Mouse (Mus musculus) adrenal gland, postnatal 14 days (tissue): ENCODE results near the gene Actl6b. TPM values are rescaled to one million over a fixed set of nuclear protein-coding genes. Genes with fewer than 3 reads are reported as not detected.

ENCODE experiments used
- DNase-seq: peaks from one replicate; pipeline ENCODE4 v3.0.0; 2021; ENCODE audit warnings: mixed read lengths
- total RNA-seq: library from RNA; stranded (reverse); gene quantifications from 2 replicates; pipeline ENCODE4 v1.2.3, GENCODE M21; 2021

The Actl6b gene
- total RNA-seq, 1 experiment from 2014 or later: 2.8 TPM

GRCm38 (mm10) chr5:137529221-137529995, 23.9 kb upstream of the Actl6b start:
- DNase-seq: no peak

DNA sequence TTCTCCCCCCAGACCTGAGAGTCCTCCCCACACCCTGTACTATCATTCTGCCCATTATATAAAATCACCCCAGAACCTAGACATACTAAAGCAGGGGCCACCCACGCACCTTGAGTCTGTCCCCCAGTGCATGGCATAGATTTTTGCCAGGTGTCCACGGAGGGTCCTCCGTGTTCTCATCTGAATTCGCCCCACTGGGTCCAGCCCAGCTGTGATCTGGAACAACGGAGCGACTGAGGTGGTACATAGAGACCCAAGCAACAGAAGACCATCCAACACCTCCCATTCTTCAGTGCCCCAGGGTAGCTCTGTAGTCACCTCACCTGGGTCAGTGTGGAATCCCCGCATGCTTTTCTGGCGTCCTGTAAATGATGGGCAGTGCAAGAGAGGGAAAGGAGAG, 23.2 kb upstream of the Actl6b start:
- no peak for DNase-seq

DNA sequence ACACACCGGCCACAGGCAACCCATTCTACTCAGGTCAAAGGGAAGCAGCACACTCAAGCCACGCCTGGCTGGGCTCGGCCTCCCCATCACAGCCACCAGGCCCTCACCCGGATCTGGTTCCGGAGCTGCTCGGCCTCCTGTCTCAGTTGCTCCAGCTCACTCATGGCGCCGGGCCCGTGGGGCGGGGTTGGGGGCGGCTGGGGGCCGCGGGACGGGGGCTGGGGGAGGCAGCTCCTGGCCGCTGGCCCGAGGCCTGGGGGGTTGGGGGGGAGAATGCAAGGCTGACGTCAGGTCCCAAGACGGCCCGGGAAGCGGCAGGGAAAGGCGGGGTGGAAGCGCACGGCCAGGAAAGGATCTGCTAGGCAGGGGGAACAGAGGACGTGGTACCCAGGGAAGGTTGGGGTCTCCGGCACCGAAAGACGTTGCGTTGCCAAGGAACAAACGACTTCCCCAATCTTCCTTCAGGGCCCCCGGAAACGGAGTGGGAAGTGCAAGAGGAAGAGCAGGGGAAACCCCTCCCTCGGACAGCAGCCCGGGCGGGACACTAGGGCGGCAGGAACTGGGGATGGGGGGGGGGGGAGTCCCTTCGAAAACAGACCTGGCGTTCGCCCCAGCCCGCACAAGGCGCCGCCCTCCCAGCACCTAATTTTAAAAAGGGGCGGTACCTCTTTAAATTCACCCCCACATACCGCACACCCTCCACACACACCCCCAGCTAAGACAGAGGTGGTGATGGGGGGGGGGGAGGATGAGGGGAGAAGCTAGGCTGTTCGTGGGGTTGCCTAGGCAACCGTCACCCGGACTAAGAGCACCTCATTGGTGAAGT, 22.5 kb upstream of the Actl6b start:
- peak; percentile 82 for DNase-seq

DNA sequence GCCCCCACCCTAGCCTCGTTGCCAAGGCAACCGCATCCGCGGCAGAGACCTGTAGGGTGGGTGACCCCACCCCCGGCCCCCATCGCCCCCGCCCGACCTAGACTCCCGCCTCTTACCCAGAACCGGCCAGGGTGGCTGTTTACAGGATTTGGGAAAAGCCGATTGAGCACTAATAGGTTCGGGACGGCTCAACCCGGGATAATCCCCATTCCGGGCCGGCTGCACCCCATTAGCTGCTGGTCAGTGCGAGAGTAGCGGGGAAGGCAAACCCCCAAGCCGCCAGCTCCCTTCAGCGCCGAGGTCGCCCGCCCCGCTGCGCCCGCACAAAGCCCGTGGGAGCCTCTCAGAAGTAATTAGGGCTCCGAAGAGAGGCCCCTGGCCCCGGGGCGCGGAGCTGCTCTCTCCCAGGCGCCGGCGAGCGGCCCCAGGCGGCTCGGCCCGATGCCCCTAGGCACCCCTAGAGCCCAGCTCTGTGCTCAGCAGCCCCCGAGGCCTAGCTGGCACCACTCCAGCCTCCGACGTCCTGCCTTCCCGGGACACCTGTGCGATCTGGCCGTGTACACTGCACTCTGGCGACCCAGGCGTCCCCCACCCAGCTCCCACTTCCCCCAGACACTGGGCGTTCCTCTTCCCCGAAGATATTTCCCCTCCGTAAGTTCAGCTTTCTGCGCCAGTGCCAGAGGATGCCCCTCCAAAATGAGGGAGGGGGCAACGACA, 21.7 kb upstream of the Actl6b start:
- DNase-seq: peak; percentile 82

DNA sequence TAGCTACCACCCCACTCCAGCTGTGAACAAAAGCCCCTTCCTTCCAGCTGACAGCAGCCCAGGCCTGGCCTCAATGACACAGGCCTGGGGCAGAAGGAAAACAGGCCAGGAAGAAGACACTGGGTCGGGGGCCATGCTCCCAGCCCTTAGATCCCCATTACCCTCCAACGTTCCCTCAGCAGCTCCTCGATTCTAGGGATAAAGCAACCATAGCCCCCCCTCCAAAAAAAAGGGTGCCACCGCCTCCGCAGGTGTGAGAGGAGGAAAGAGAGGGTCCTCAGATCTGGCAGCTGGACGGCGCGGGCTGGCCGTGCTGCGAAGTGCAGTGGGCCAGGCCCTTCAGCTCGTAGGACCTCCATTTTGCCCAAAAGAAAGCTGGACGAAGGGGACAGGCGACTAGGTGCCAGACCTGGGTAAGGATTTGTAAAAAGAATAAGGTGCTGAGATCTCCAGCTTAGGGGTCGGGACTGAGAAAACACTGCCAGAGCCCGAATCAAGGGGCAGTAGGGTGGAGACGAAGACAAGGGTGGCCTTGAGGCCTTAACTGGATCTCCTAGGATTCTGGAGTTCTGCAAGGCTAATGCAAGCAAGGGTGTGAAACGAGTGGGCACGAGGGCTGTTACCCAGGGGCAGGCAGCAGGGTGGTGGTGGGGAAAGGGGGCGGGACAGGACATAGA, 21.0 kb upstream of the Actl6b start:
- peak; percentile 51 for DNase-seq

- no peak for DNase-seq
Measured at GRCm38 (mm10) chr5:137532808-137533116, 20.6 kb upstream of the Actl6b start.

DNA sequence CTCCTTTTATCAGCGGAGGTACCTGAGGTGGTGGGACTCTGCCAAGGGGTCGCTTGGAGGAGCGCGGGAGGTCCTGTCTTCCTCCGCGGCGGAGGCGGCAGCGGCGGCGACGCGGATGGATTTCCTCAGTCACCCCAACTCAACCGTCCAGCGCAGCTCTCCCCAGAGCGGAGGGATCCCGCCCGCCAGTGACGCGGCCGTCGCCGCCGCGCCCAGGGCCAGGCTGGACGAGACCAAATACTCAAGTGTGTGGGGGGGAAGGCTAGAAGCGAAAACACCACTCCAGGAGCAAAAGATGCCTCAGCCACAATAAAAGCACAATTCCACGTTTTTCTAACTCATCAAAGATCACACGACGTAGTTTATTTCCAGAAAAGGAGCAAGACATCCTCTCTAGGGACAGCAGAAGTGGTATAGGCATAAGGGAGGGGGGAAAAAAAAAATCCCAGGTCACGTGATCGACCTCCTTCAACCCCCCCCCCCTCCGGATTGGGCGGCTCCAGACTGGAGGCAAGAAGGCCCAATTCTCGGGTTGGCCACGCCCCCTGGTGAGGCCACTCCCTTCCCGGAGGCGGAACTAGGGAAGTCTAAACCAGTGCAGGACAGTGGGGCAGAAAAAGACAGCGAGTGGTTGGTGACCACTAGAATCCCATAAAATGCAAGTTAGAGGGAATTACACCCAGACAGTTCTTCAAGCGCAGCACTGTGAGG, 20.0 kb upstream of the Actl6b start, which contains the start of the genes Epo and Gnb2:
Epo (minus strand) TSS at position 126 of the 711 bp plus-strand sequence.
Gnb2 (minus strand) TSS at position 394 of the 711 bp plus-strand sequence.
- peak; percentile 99 for DNase-seq

GRCm38 (mm10) chr5:137534762-137535161, 18.6 kb upstream of the Actl6b start:
- no peak for DNase-seq

GRCm38 (mm10) chr5:137535318-137535717, 18.0 kb upstream of the Actl6b start:
- no peak for DNase-seq

DNA sequence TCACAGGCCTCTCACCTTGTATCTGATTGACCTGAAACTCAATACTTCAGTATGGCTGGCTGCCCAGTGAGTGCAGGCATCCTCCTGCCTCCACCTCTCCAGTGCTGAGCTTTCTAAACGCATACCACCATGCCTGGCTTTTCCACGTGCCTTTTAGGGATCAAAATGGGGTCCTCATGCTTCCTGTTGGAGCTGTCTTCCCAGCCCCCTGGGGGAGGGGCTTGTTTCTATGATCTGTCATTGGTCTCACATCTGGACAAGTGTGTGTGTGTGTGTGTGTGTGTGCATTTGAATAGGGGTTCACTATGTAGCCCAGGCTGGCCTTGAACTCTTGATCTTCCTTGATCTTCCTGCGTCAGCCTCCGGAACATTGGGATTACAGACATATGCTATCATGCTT, 15.9 kb upstream of the Actl6b start:
- DNase-seq: no peak

GRCm38 (mm10) chr5:137539291-137539801, 14.0 kb upstream of the Actl6b start:
- DNase-seq: peak; percentile 59

- DNase-seq: no peak
Measured at GRCm38 (mm10) chr5:137540991-137541390, 12.3 kb upstream of the Actl6b start.

GRCm38 (mm10) chr5:137541768-137542540, 11.4 kb upstream of the Actl6b start:
- DNase-seq: peak; percentile 75

GRCm38 (mm10) chr5:137544926-137545325, 8.4 kb upstream of the Actl6b start:
- DNase-seq: peak; percentile 56

DNA sequence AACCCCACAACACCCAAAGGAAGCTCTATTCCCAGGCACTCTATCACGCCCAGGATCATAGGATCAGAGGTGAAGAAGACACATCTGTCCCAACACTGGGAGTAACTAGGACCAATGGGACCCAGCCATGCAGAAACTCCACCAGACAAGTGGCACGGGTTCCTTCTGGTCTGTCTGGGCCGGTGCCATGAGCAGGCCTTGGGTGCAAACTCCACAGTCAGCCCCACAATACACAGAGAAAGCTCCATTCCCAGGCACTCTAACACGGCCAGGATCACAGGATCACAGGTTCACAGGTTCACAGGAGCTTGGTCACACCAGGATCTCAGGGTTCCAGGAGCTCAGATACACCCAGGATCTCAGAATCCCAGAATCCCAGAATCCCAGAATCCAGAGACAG, 7.7 kb upstream of the Actl6b start:
- no peak for DNase-seq

GRCm38 (mm10) chr5:137549840-137550239, 3.5 kb upstream of the Actl6b start:
- DNase-seq: no peak

DNA sequence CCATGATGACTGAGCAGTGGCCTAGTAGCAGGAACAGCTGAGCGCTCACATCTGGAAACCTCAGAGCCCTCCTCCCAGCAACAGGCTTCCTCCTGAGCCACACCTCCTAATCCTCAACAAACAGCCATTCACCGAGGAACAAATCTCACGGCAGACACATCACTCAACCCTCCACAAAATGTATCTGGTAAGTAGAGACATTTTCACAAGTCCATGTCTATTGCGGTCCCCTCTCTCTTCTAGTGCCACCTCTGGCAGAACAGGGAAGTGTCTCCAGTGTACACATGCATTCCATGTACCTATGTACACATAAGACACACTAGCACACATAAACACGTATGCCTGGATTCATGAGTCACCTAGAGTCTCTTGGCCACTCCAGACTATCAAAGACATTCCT, 2.2 kb upstream of the Actl6b start:
- no peak for DNase-seq

GRCm38 (mm10) chr5:137553000-137553399, 317 bp upstream of the Actl6b start:
- DNase-seq: no peak

- DNase-seq: no peak
Measured at GRCm38 (mm10) chr5:137553898-137554297, 581 bp downstream of the Actl6b start.

DNA sequence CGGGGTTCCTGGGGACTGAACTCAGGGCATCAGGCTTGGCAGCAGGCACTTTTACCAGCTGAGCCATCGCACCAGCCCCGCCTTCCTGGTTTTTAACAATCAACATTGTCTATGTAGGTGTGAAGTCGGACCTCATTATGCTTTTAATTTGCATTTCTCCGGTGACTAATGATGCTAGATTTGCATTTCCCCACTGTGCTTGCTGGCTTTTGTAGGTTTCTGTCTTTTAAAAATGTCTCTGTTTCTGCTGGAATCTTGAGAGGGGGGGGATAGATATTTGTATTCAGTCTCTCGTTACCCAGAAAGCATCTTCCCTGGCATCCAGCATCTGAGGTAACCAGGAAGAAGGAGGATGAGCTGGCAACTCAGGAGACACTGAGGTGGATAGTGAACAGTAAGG, 8.2 kb downstream of the Actl6b start:
- DNase-seq: no peak

DNA sequence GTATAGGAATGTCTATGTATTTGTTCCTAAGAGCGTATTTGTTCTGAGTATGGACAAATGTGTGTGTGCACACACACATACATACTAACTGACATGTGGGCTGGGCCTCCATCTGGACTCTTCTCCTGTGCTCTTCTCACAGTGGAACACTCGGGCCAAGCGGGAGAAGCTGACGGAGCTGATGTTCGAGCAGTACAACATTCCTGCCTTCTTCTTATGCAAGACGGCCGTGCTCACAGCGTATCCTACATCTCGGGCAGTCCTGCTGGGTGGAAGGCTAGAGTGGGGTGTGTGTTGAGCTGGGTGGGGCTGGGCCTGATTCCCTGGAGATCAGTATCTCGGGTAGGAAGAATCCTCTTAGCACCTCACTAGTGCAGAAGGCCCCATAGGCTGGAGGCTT, 9.6 kb downstream of the Actl6b start:
- no peak for DNase-seq
